Mouse (Mus musculus) liver, adult 10 weeks (tissue): ENCODE measurements around the gene Olfr1281. TPM values are rescaled to one million over a fixed set of nuclear protein-coding genes. Genes with fewer than 3 reads are reported as not detected.

Experiments
- polyA plus RNA-seq: library from polyadenylated mRNA; stranded (reverse); fragments of 350-450 nt; fragmentation: Illumina TruSeq; extraction: RNeasy Lipid Tissue Mini Kit (QIAGEN cat#74804); gene quantifications from one replicate; pipeline ENCODE4 v1.2.3, GENCODE M21; 2014; ENCODE audit warnings: low read depth, low replicate concordance

The Olfr1281 gene
- polyA plus RNA-seq, result not detected

GRCm38 (mm10) chr2:111326220-111326619, at the start of gene Olfr1281:
Olfr1281 (plus strand) TSS chr2:111326520.

GRCm38 (mm10) chr2:111289836-111290235, 36.5 kb upstream of the Olfr1281 start, which contains the start of gene Olfr1278:
Olfr1278 (plus strand) TSS chr2:111290136.

GRCm38 (mm10) chr2:111300374-111300773, 25.9 kb upstream of the Olfr1281 start, which contains the start of gene Olfr1279:
Olfr1279 (plus strand) TSS chr2:111300635.

GRCm38 (mm10) chr2:111313717-111314116, 12.6 kb upstream of the Olfr1281 start, which contains the start of gene Olfr1280:
Olfr1280 (plus strand) TSS chr2:111314017.

GRCm38 (mm10) chr2:111335976-111336375, 9.7 kb downstream of the Olfr1281 start, which contains the start of gene Olfr1282:
Olfr1282 (minus strand) TSS chr2:111336076.

GRCm38 (mm10) chr2:111366490-111366889, 40.2 kb downstream of the Olfr1281 start, which contains the start of gene Olfr1283:
Olfr1283 (plus strand) TSS chr2:111366790.

GRCm38 (mm10) chr2:111375222-111375621, 48.9 kb downstream of the Olfr1281 start, which contains the start of gene Olfr1284:
Olfr1284 (plus strand) TSS chr2:111375522.

Other genes with a start within 250 kb of the Olfr1281 start
- gene Gm13941, start 220.5 kb upstream of the Olfr1281 start, polyA plus RNA-seq, result not detected
- not detected for gene Gm15130, start 173.6 kb upstream of the Olfr1281 start, polyA plus RNA-seq
- gene 4930430A15Rik, start 96.9 kb upstream of the Olfr1281 start, polyA plus RNA-seq, result not detected
- gene Olfr1275, start 91.2 kb upstream of the Olfr1281 start, polyA plus RNA-seq, result not detected
- gene Olfr1276, start 72.0 kb upstream of the Olfr1281 start, polyA plus RNA-seq, result not detected
- not detected for gene Olfr1277, start 52.4 kb upstream of the Olfr1281 start, polyA plus RNA-seq
- gene Olfr1278, start 36.4 kb upstream of the Olfr1281 start, polyA plus RNA-seq, result not detected
- not detected for gene Olfr1279, start 25.9 kb upstream of the Olfr1281 start, polyA plus RNA-seq
- not detected for gene Olfr1280, start 12.5 kb upstream of the Olfr1281 start, polyA plus RNA-seq
- gene Olfr1282, start 9.6 kb downstream of the Olfr1281 start, polyA plus RNA-seq, result not detected
- not detected for gene Olfr1283, start 40.3 kb downstream of the Olfr1281 start, polyA plus RNA-seq
- not detected for gene Olfr1284, start 49.0 kb downstream of the Olfr1281 start, polyA plus RNA-seq
- not detected for gene Olfr1286, start 96.6 kb downstream of the Olfr1281 start, polyA plus RNA-seq
- not detected for gene Olfr1287, start 122.6 kb downstream of the Olfr1281 start, polyA plus RNA-seq
- not detected for gene Olfr1288, start 147.6 kb downstream of the Olfr1281 start, polyA plus RNA-seq
- gene Olfr1289, start 154.3 kb downstream of the Olfr1281 start, polyA plus RNA-seq, result not detected
- not detected for gene Olfr1290, start 167.3 kb downstream of the Olfr1281 start, polyA plus RNA-seq
- gene Olfr1291-ps1, start 170.7 kb downstream of the Olfr1281 start, polyA plus RNA-seq, result not detected
- not detected for gene Olfr1293-ps, start 198.7 kb downstream of the Olfr1281 start, polyA plus RNA-seq
- gene Olfr1294, start 213.8 kb downstream of the Olfr1281 start, polyA plus RNA-seq, result not detected
- not detected for gene Olfr1295, start 243.2 kb downstream of the Olfr1281 start, polyA plus RNA-seq